Mouse (Mus musculus): ENCODE measurements around the gene Atg7. TPM values are rescaled to one million over a fixed set of nuclear protein-coding genes. Genes with fewer than 3 reads are reported as not detected.

The Atg7 gene
- polyA plus RNA-seq, 1 experiment from 2014 or later = 16.8 TPM

- Histone ChIP-seq H3K27me3 (replicated peaks) (no peaks in the 10 kb centered on the region), H3K9me3 (replicated peaks) (no peaks in the 10 kb centered on the region), H3K9ac (replicated peaks) (no peak overlapping the region), H3K36me3 (no peaks in the 10 kb centered on the region), H3K27ac (replicated peaks) (no peak overlapping the region), H3K4me2 (no peak overlapping the region), H3K4me1 (no peaks in the 10 kb centered on the region), H3K4me3 (replicated peaks) (no peak overlapping the region)
- no peak for ATAC-seq (ENCODE audit: low FRiP score)
- 78% methylated on average over 2 of the region's 2 CpGs for WGBS
Measured at GRCm38 (mm10) chr6:114770337-114770736, 127.4 kb downstream of the Atg7 start.

GRCm38 (mm10) chr6:114771502-114771901 lies 128.6 kb downstream of the Atg7 start:
- Histone ChIP-seq H3K27me3 (replicated peaks) (no peaks in the 10 kb centered on the region), H3K4me3 (replicated peaks) (no peak overlapping the region), H3K4me2 (no peak overlapping the region), H3K9me3 (replicated peaks) (no peaks in the 10 kb centered on the region), H3K36me3 (no peaks in the 10 kb centered on the region), H3K27ac (replicated peaks) (no peak overlapping the region), H3K9ac (replicated peaks) (no peak overlapping the region), H3K4me1 (no peaks in the 10 kb centered on the region)
- ATAC-seq (ENCODE audit: low FRiP score) = no peak
- 91% methylated on average over 4 of the region's 4 CpGs for WGBS

- no peak overlapping the region for H3K27ac ChIP-seq (replicated peaks)
- no peaks in the 10 kb centered on the region for H3K36me3 ChIP-seq
- H3K4me1 ChIP-seq = peaks cover 13% of the 10 kb centered on the region
- no peak for ATAC-seq (ENCODE audit: low FRiP score)
- no peak overlapping the region for H3K4me2 ChIP-seq
- H3K9ac ChIP-seq (replicated peaks) = no peak overlapping the region
- H3K27me3 ChIP-seq (replicated peaks) = no peaks in the 10 kb centered on the region
- WGBS = 95% methylated on average over 5 of the region's 5 CpGs
- no peak overlapping the region for H3K4me3 ChIP-seq (replicated peaks)
- H3K9me3 ChIP-seq (replicated peaks) = no peaks in the 10 kb centered on the region
Measured at GRCm38 (mm10) chr6:114775210-114775609, 132.3 kb downstream of the Atg7 start.

- Histone ChIP-seq H3K9me3 (replicated peaks) (no peaks in the 10 kb centered on the region), H3K27me3 (replicated peaks) (no peaks in the 10 kb centered on the region), H3K4me3 (replicated peaks) (no peak overlapping the region), H3K4me2 (no peak overlapping the region), H3K36me3 (no peaks in the 10 kb centered on the region), H3K27ac (replicated peaks) (no peak overlapping the region), H3K9ac (replicated peaks) (no peak overlapping the region), H3K4me1 (peaks cover 25% of the 10 kb centered on the region)
- WGBS = 8% methylated on average over 4 of the region's 4 CpGs
- ATAC-seq (ENCODE audit: low FRiP score) = no peak
Measured at GRCm38 (mm10) chr6:114777872-114778271, 135.0 kb downstream of the Atg7 start.

GRCm38 (mm10) chr6:114778650-114779049 lies 135.8 kb downstream of the Atg7 start:
- 17% methylated on average over 8 of the region's 8 CpGs for WGBS
- Histone ChIP-seq H3K27ac (replicated peaks) (no peak overlapping the region), H3K36me3 (no peaks in the 10 kb centered on the region), H3K4me2 (no peak overlapping the region), H3K4me1 (peaks cover 26% of the 10 kb centered on the region), H3K4me3 (replicated peaks) (no peak overlapping the region), H3K9ac (replicated peaks) (no peak overlapping the region), H3K9me3 (replicated peaks) (no peaks in the 10 kb centered on the region), H3K27me3 (replicated peaks) (no peaks in the 10 kb centered on the region)
- no peak for ATAC-seq (ENCODE audit: low FRiP score)

- WGBS = 73% methylated on average over 2 of the region's 2 CpGs
Measured at GRCm38 (mm10) chr6:114780583-114780982, 137.7 kb downstream of the Atg7 start.

GRCm38 (mm10) chr6:114781415-114782240 lies 138.7 kb downstream of the Atg7 start:
- Histone ChIP-seq H3K36me3 (no peaks in the 10 kb centered on the region), H3K27me3 (replicated peaks) (no peaks in the 10 kb centered on the region), H3K27ac (replicated peaks) (peak overlapping the region; percentile 57), H3K9me3 (replicated peaks) (no peaks in the 10 kb centered on the region), H3K4me3 (replicated peaks) (no peak overlapping the region), H3K4me2 (no peak overlapping the region), H3K4me1 (peaks cover 26% of the 10 kb centered on the region), H3K9ac (replicated peaks) (no peak overlapping the region)
- 51% methylated on average over 11 of the region's 11 CpGs for WGBS
- no peak; the same call in 1 of the 2 replicates for ATAC-seq (ENCODE audit: low FRiP score)

More at GRCm38 (mm10) chr6:114780583-114780982, 137.7 kb downstream of the Atg7 start:
- peaks cover 26% of the 10 kb centered on the region for H3K4me1 ChIP-seq
- no peak overlapping the region for H3K9ac ChIP-seq (replicated peaks)
- no peaks in the 10 kb centered on the region for H3K9me3 ChIP-seq (replicated peaks)
- no peak for ATAC-seq (ENCODE audit: low FRiP score)
- H3K4me2 ChIP-seq = no peak overlapping the region
- no peaks in the 10 kb centered on the region for H3K27me3 ChIP-seq (replicated peaks)
- H3K4me3 ChIP-seq (replicated peaks) = no peak overlapping the region
- no peak overlapping the region for H3K27ac ChIP-seq (replicated peaks)
- H3K36me3 ChIP-seq = no peaks in the 10 kb centered on the region

GRCm38 (mm10) chr6:114782486-114782885 lies 139.6 kb downstream of the Atg7 start:
- H3K4me2 ChIP-seq = no peak overlapping the region
- no peak overlapping the region for H3K9ac ChIP-seq (replicated peaks)
- peak overlapping the region; percentile 61 for H3K27ac ChIP-seq (replicated peaks)

GRCm38 (mm10) chr6:114786461-114786860 lies 143.6 kb downstream of the Atg7 start:
- Histone ChIP-seq H3K9ac (replicated peaks) (no peak overlapping the region), H3K27me3 (replicated peaks) (no peaks in the 10 kb centered on the region), H3K9me3 (replicated peaks) (no peaks in the 10 kb centered on the region), H3K4me1 (peaks cover 12% of the 10 kb centered on the region), H3K4me3 (replicated peaks) (no peak overlapping the region), H3K4me2 (no peak overlapping the region), H3K36me3 (no peaks in the 10 kb centered on the region), H3K27ac (replicated peaks) (no peak overlapping the region)
- 28% methylated on average over 3 of the region's 3 CpGs for WGBS
- no peak for ATAC-seq (ENCODE audit: low FRiP score)

More at GRCm38 (mm10) chr6:114782486-114782885, 139.6 kb downstream of the Atg7 start:
- no peaks in the 10 kb centered on the region for H3K9me3 ChIP-seq (replicated peaks)
- H3K27me3 ChIP-seq (replicated peaks) = no peaks in the 10 kb centered on the region
- H3K4me3 ChIP-seq (replicated peaks) = no peak overlapping the region
- WGBS = 67% methylated on average over 7 of the region's 7 CpGs
- no peak for ATAC-seq (ENCODE audit: low FRiP score)
- peaks cover 26% of the 10 kb centered on the region for H3K4me1 ChIP-seq
- H3K36me3 ChIP-seq = no peaks in the 10 kb centered on the region

GRCm38 (mm10) chr6:114787606-114788005 lies 144.7 kb downstream of the Atg7 start:
- Histone ChIP-seq H3K27me3 (replicated peaks) (no peaks in the 10 kb centered on the region), H3K9ac (replicated peaks) (no peak overlapping the region), H3K27ac (replicated peaks) (no peak overlapping the region), H3K4me2 (no peak overlapping the region), H3K36me3 (no peaks in the 10 kb centered on the region), H3K4me1 (peaks cover 3% of the 10 kb centered on the region), H3K4me3 (replicated peaks) (no peak overlapping the region), H3K9me3 (replicated peaks) (no peaks in the 10 kb centered on the region)
- WGBS = 87% methylated on average over 3 of the region's 3 CpGs
- ATAC-seq (ENCODE audit: low FRiP score) = no peak

GRCm38 (mm10) chr6:114788663-114789062 lies 145.8 kb downstream of the Atg7 start:
- H3K4me2 ChIP-seq = no peak overlapping the region
- H3K36me3 ChIP-seq = no peaks in the 10 kb centered on the region
- no peaks in the 10 kb centered on the region for H3K9me3 ChIP-seq (replicated peaks)
- no peak overlapping the region for H3K4me3 ChIP-seq (replicated peaks)
- no peak overlapping the region for H3K9ac ChIP-seq (replicated peaks)
- no peak for ATAC-seq (ENCODE audit: low FRiP score)
- H3K27ac ChIP-seq (replicated peaks) = no peak overlapping the region
- 89% methylated on average over 4 of the region's 4 CpGs for WGBS
- no peaks in the 10 kb centered on the region for H3K4me1 ChIP-seq
- H3K27me3 ChIP-seq (replicated peaks) = no peaks in the 10 kb centered on the region

GRCm38 (mm10) chr6:114790084-114790483 lies 147.2 kb downstream of the Atg7 start:
- Histone ChIP-seq H3K4me3 (replicated peaks) (no peak overlapping the region), H3K36me3 (no peaks in the 10 kb centered on the region), H3K27me3 (replicated peaks) (no peaks in the 10 kb centered on the region), H3K4me1 (no peaks in the 10 kb centered on the region), H3K9ac (replicated peaks) (no peak overlapping the region), H3K9me3 (replicated peaks) (no peaks in the 10 kb centered on the region), H3K27ac (replicated peaks) (no peak overlapping the region), H3K4me2 (no peak overlapping the region)
- 85% methylated on average over 2 of the region's 2 CpGs for WGBS
- ATAC-seq (ENCODE audit: low FRiP score) = no peak
